Mouse (Mus musculus): Measurements from ENCODE around the gene Ccnd1. TPM values are rescaled to one million over a fixed set of nuclear protein-coding genes. Genes with fewer than 3 reads are reported as not detected.

The Ccnd1 gene
- polyA plus RNA-seq (2015; fragmentation: Nextera tagmentation; extraction: Ambion mirVana): 31.4 and 40.7 TPM in 2 replicates

DNA sequence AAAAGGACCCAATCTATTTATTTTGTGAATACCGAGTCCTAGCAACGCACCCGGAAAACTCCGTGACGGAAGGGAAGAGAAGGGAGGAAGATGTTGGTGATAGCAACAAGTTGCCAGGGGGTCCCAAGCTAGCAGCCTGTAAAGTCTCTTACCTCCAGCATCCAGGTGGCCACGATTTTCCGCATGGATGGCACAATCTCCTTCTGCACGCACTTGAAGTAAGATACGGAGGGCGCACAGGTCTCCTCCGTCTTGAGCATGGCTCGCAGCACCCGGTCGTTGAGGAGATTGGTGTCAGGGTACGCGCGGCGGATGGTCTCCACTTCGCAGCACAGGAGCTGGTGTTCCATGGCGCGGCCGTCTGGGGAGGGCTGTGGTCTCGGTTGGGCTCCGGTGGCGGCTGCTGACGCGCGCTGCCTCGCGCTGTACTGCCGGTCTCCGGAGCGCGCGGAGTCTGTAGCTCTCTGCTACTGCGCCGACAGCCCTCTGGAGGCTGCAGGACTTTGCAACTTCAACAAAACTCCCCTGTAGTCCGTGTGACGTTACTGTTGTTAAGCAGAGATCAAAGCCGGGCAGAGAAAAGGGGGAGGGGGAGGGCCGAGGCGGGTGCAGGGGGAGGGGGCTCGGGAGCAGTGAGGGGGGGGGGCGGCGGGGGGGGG lies at the start of gene Ccnd1:
Ccnd1 (minus strand) TSS at position 582 of the 659 bp plus-strand sequence.
- peaks cover 40% of the 10 kb centered on the region for H3K27me3 ChIP-seq (replicated peaks; ENCODE audit: control insufficient read depth, insufficient read depth, low read length)
- under 1% methylated on average over 39 of the region's 45 CpGs for whole genome bisulfite sequencing
- peak; percentile 46 for ATAC-seq
- H3K9ac ChIP-seq (replicated peaks; ENCODE audit: low read depth, low read length): peak within 1 kb of the TSS; percentile 66
- H3K4me2 ChIP-seq (ENCODE audit: low read length): peak within 1 kb of the TSS; percentile 92
- peak within 1 kb of the TSS; percentile 57 for H3K4me3 ChIP-seq (replicated peaks; ENCODE audit: low read length)
- H3K4me1 ChIP-seq (replicated peaks; ENCODE audit: control insufficient read depth, insufficient read depth, low read length): peaks cover 62% of the 10 kb centered on the region
- no peaks in the 10 kb centered on the region for H3K36me3 ChIP-seq (ENCODE audit: control insufficient read depth, insufficient read depth)
- H3K27ac ChIP-seq (ENCODE audit: low read length): peak within 1 kb of the TSS; percentile 56
- no peaks in the 10 kb centered on the region for H3K9me3 ChIP-seq (ENCODE audit: control insufficient read depth, low read length)

DNA sequence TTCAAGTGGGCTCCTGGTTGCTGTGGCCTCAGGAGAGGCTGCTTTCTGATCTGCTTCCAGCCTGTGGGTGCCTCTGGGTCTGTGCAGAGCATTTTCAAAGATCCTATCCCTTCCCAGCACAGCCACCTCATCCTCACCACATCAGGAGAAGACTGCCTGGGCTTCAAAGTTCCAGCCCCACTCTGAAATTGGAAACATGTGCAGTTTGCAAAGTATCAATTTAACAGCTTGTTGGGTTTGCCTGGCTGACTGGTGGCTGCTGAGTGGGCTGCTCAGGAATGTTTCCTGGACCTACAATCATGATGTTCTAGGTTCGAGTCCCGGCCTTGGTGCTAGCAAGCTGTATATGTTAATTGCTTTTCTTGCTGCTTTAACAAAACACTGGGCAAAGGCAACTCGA lies 49.1 kb upstream of the Ccnd1 start:
- 78% methylated on average over 3 of the region's 3 CpGs for WGBS
- no peak overlapping the region for H3K4me3 ChIP-seq (replicated peaks; ENCODE audit: low read length)
- no peak for ATAC-seq

DNA sequence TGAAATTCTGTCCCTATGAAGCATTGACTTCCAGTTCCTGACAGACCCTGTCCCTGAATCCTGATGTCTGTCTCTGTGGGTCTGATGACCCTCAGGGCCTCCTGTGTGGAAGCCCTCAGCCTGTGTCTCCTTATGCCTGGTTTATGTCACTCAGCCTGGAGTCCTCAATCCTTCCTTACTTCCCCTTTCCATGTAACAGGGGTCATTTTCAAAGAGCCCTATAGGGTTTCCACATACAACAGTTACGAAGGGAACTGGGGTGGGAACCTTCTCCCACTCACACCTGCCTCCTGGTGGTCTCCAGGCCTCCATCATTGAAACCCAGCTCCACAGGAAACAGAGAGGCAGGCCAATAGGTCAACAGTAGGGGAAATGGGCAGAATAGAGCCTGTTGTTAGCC lies 45.4 kb upstream of the Ccnd1 start:
- WGBS: 70% methylated on average over 1 of the region's 1 CpGs

More for the DNA sequence above, 49.1 kb upstream of the Ccnd1 start:
- Histone ChIP-seq H3K4me1 (replicated peaks; ENCODE audit: control insufficient read depth, insufficient read depth, low read length) (no peaks in the 10 kb centered on the region), H3K4me2 (ENCODE audit: low read length) (no peak overlapping the region), H3K9me3 (ENCODE audit: control insufficient read depth, low read length) (no peaks in the 10 kb centered on the region), H3K27me3 (replicated peaks; ENCODE audit: control insufficient read depth, insufficient read depth, low read length) (no peaks in the 10 kb centered on the region), H3K27ac (ENCODE audit: low read length) (no peak overlapping the region), H3K9ac (replicated peaks; ENCODE audit: low read depth, low read length) (no peak overlapping the region), H3K36me3 (ENCODE audit: control insufficient read depth, insufficient read depth) (no peaks in the 10 kb centered on the region)

DNA sequence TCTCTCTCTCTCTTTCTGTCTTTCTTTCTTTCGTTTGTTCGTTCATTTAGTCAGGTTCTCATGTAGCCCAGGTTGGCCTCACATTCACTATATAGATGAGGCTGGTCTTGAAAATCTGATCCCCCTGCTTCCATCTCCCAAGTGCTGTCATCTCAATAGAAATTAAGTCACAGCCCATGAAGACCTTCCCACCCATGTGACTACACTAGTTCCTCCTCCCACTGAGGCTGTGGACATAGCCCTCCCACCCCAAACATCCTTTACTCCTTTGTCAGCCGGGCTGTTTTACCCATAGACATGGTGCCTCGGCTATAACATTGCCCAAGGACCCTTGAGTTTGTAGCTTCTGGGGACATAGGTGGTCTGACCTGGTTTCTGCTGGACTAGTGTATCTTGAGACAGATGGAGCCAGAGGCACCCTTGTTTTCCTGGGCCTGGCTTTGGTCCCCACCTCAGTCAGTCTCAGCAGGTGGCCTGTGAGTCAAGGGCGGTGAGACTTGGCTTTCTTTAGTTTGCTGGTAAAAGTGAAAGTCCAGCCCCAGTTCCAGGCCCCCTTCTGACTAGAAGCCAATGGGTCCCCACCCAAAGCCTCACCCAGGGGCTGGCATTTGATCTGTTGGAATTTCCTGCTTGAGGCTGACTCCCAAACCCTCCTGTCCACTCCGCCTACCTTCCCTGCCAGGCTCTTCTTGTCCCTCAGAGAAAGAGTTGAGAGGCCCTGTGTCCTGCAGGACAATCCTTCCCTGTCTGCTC lies 42.8 kb upstream of the Ccnd1 start:
- no peak overlapping the region for H3K4me2 ChIP-seq (ENCODE audit: low read length)
- H3K27ac ChIP-seq (ENCODE audit: low read length): no peak overlapping the region
- H3K4me3 ChIP-seq (replicated peaks; ENCODE audit: low read length): no peak overlapping the region
- no peaks in the 10 kb centered on the region for H3K9me3 ChIP-seq (ENCODE audit: control insufficient read depth, low read length)
- no peaks in the 10 kb centered on the region for H3K27me3 ChIP-seq (replicated peaks; ENCODE audit: control insufficient read depth, insufficient read depth, low read length)
- 88% methylated on average over 6 of the region's 6 CpGs for WGBS
- no peaks in the 10 kb centered on the region for H3K4me1 ChIP-seq (replicated peaks; ENCODE audit: control insufficient read depth, insufficient read depth, low read length)
- ATAC-seq: no peak
- H3K36me3 ChIP-seq (ENCODE audit: control insufficient read depth, insufficient read depth): no peaks in the 10 kb centered on the region
- no peak overlapping the region for H3K9ac ChIP-seq (replicated peaks; ENCODE audit: low read depth, low read length)

More for the DNA sequence above, 45.4 kb upstream of the Ccnd1 start:
- H3K4me3 ChIP-seq (replicated peaks; ENCODE audit: low read length): no peak overlapping the region
- H3K4me1 ChIP-seq (replicated peaks; ENCODE audit: control insufficient read depth, insufficient read depth, low read length): no peaks in the 10 kb centered on the region
- ATAC-seq: no peak
- no peak overlapping the region for H3K4me2 ChIP-seq (ENCODE audit: low read length)
- H3K36me3 ChIP-seq (ENCODE audit: control insufficient read depth, insufficient read depth): no peaks in the 10 kb centered on the region
- H3K9ac ChIP-seq (replicated peaks; ENCODE audit: low read depth, low read length): no peak overlapping the region
- no peaks in the 10 kb centered on the region for H3K9me3 ChIP-seq (ENCODE audit: control insufficient read depth, low read length)
- H3K27me3 ChIP-seq (replicated peaks; ENCODE audit: control insufficient read depth, insufficient read depth, low read length): no peaks in the 10 kb centered on the region
- H3K27ac ChIP-seq (ENCODE audit: low read length): no peak overlapping the region

DNA sequence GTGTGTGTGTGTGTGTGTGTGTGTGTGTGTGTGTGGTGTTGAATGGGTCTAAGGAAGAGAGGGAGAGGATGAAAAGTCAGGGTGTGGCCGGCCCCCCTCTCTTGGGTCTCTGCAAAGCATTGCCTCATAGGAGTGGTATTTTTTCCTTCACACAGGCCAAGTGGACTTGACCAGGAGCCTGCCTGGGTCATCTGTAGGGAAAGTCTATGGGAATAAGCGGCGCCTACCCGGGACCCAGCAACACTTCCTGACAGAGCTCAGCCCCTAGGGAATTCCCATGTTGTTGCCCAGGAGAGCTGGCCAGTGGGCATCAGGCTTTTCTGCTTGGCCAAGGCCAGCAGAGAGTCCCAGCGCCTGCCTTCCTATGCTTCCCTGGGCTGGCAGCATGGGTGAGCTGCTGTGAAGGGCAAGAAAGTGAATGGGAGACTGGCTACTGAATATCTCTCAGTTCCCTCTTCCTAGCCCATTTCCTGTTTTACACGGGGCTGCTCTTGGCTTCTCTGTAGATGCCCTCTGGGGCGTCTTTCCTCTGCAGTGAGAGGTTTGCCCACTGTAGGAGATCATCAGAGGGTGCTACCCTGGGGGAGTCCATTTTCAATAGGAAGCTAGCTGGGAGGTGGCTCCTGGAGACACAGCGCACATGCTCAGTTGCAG lies 41.8 kb upstream of the Ccnd1 start:
- H3K4me1 ChIP-seq (replicated peaks; ENCODE audit: control insufficient read depth, insufficient read depth, low read length): no peaks in the 10 kb centered on the region
- ATAC-seq: no peak
- H3K27ac ChIP-seq (ENCODE audit: low read length): no peak overlapping the region
- H3K27me3 ChIP-seq (replicated peaks; ENCODE audit: control insufficient read depth, insufficient read depth, low read length): no peaks in the 10 kb centered on the region
- H3K9me3 ChIP-seq (ENCODE audit: control insufficient read depth, low read length): no peaks in the 10 kb centered on the region
- WGBS: 83% methylated on average over 8 of the region's 8 CpGs
- no peaks in the 10 kb centered on the region for H3K36me3 ChIP-seq (ENCODE audit: control insufficient read depth, insufficient read depth)
- no peak overlapping the region for H3K4me2 ChIP-seq (ENCODE audit: low read length)
- H3K4me3 ChIP-seq (replicated peaks; ENCODE audit: low read length): no peak overlapping the region
- no peak overlapping the region for H3K9ac ChIP-seq (replicated peaks; ENCODE audit: low read depth, low read length)

DNA sequence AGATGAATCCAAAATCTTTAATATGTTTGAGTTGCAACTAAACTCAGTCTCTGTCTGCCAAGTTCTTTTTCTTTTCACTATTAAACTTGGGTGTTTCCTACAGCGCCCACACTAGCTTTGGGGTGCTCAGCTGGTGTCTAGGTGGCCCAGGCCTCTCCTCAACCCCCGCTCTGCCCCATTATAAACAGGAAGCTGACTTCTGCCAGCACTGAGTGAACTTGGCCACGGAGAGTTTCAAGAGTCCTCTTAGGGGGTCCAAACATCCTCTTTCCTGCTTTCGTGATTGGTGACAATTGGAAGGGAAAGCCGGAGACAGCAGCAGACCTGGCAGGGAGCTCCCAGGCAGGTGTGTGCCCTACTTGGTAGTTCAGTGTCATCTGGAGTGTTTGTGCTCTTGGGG lies 40.1 kb upstream of the Ccnd1 start:
- no peaks in the 10 kb centered on the region for H3K9me3 ChIP-seq (ENCODE audit: control insufficient read depth, low read length)
- 77% methylated on average over 5 of the region's 5 CpGs for WGBS

DNA sequence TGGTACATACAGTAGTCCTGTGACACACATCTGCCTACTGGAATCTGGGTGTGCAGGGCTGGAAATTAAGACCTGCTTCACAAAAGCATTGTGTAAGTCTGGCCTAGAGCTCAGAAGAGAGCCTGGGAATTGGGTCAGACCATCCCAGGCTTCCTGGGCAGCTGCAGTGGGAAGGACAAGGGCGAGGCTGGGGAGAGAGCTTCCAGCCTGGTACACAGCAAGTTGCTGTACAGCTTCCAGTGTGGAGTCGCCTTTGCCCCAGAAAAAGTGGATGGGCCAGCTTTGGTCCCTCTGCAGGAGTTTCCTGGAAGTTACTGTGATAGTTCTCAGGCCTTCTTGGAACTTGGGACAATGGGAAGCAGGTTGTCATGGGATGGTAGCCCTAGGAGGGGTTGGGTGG lies 37.4 kb upstream of the Ccnd1 start:
- no peak overlapping the region for H3K4me3 ChIP-seq (replicated peaks; ENCODE audit: low read length)
- H3K9ac ChIP-seq (replicated peaks; ENCODE audit: low read depth, low read length): no peak overlapping the region
- no peaks in the 10 kb centered on the region for H3K9me3 ChIP-seq (ENCODE audit: control insufficient read depth, low read length)
- H3K36me3 ChIP-seq (ENCODE audit: control insufficient read depth, insufficient read depth): no peaks in the 10 kb centered on the region
- H3K27me3 ChIP-seq (replicated peaks; ENCODE audit: control insufficient read depth, insufficient read depth, low read length): no peaks in the 10 kb centered on the region
- ATAC-seq: no peak
- 87% methylated on average over 2 of the region's 2 CpGs for WGBS
- H3K4me1 ChIP-seq (replicated peaks; ENCODE audit: control insufficient read depth, insufficient read depth, low read length): no peaks in the 10 kb centered on the region
- H3K27ac ChIP-seq (ENCODE audit: low read length): no peak overlapping the region
- no peak overlapping the region for H3K4me2 ChIP-seq (ENCODE audit: low read length)

More for the DNA sequence above, 40.1 kb upstream of the Ccnd1 start:
- H3K4me2 ChIP-seq (ENCODE audit: low read length): no peak overlapping the region
- no peak overlapping the region for H3K4me3 ChIP-seq (replicated peaks; ENCODE audit: low read length)
- H3K27ac ChIP-seq (ENCODE audit: low read length): no peak overlapping the region
- no peaks in the 10 kb centered on the region for H3K4me1 ChIP-seq (replicated peaks; ENCODE audit: control insufficient read depth, insufficient read depth, low read length)
- no peak for ATAC-seq
- H3K9ac ChIP-seq (replicated peaks; ENCODE audit: low read depth, low read length): no peak overlapping the region
- no peaks in the 10 kb centered on the region for H3K36me3 ChIP-seq (ENCODE audit: control insufficient read depth, insufficient read depth)
- H3K27me3 ChIP-seq (replicated peaks; ENCODE audit: control insufficient read depth, insufficient read depth, low read length): no peaks in the 10 kb centered on the region

DNA sequence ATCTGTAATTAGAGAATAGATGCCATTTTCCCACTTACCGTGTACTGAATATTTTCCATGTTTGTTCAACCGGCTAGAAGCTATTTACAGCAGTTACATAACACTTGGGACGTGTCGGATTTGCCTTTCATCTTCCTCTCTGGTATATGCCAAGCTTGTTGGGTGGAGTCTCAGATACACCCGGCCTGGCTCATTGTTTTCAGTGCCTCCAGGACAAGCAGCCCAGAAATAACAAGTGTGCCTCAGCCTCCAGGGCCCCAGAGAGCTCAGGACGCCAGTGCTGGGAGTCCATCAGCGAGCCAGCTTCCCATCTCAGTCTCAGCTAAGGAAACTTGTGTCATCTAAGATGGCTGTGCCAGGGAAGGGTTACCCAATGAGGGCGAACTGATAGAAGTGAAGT lies 33.7 kb upstream of the Ccnd1 start:
- Histone ChIP-seq H3K9ac (replicated peaks; ENCODE audit: low read depth, low read length) (no peak overlapping the region), H3K36me3 (ENCODE audit: control insufficient read depth, insufficient read depth) (no peaks in the 10 kb centered on the region), H3K27ac (ENCODE audit: low read length) (no peak overlapping the region), H3K9me3 (ENCODE audit: control insufficient read depth, low read length) (no peaks in the 10 kb centered on the region), H3K27me3 (replicated peaks; ENCODE audit: control insufficient read depth, insufficient read depth, low read length) (no peaks in the 10 kb centered on the region), H3K4me1 (replicated peaks; ENCODE audit: control insufficient read depth, insufficient read depth, low read length) (no peaks in the 10 kb centered on the region), H3K4me2 (ENCODE audit: low read length) (no peak overlapping the region), H3K4me3 (replicated peaks; ENCODE audit: low read length) (no peak overlapping the region)
- 70% methylated on average over 8 of the region's 8 CpGs for WGBS
- ATAC-seq: no peak

DNA sequence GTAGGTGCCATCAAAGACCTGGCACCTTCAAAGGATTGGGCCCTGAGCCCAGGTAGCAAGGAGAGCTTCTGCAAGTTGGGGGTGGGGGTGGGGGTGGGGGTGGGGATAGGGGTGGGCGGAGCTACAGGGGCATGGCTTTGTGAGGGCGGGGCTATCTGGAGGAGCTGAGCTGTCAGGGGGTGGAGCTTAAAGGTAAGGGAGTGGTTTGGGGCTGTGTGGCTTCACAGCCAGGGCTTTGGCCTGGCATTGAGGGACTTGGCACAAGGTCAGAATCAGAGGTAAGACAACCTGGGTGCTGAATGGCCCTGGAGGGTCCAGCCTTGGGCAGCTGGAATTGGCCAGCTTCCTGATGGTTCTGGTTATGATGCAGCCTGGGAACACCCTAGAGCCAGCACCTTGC lies 32.0 kb upstream of the Ccnd1 start:
- ATAC-seq: no peak
- WGBS: 42% methylated on average over 2 of the region's 2 CpGs

More for the DNA sequence above, 32.0 kb upstream of the Ccnd1 start:
- Histone ChIP-seq H3K36me3 (ENCODE audit: control insufficient read depth, insufficient read depth) (no peaks in the 10 kb centered on the region), H3K9ac (replicated peaks; ENCODE audit: low read depth, low read length) (no peak overlapping the region), H3K27me3 (replicated peaks; ENCODE audit: control insufficient read depth, insufficient read depth, low read length) (no peaks in the 10 kb centered on the region), H3K4me3 (replicated peaks; ENCODE audit: low read length) (no peak overlapping the region), H3K4me2 (ENCODE audit: low read length) (no peak overlapping the region), H3K27ac (ENCODE audit: low read length) (no peak overlapping the region), H3K4me1 (replicated peaks; ENCODE audit: control insufficient read depth, insufficient read depth, low read length) (no peaks in the 10 kb centered on the region), H3K9me3 (ENCODE audit: control insufficient read depth, low read length) (no peaks in the 10 kb centered on the region)

All from forebrain, embryonic 16.5 days (tissue).